Mouse (Mus musculus): ENCODE data around the gene Lrrc17. TPM values are rescaled to one million over a fixed set of nuclear protein-coding genes. Genes with fewer than 3 reads are reported as not detected.

The Lrrc17 gene
- polyA plus RNA-seq, 1 experiment from 2014 or later: 4.6 TPM

- 92% methylated on average over 15 of the region's 15 CpGs for WGBS
- Histone ChIP-seq H3K4me1 (ENCODE audit: control insufficient read depth, insufficient read depth, low read length) (no peaks in the 10 kb centered on the region), H3K27me3 (ENCODE audit: control insufficient read depth, insufficient read depth, low read depth, low read length) (no peaks in the 10 kb centered on the region), H3K4me3 (ENCODE audit: low read depth, low read length) (no peak overlapping the region), H3K9ac (ENCODE audit: low read depth, low read length) (no peak overlapping the region), H3K9me3 (replicated peaks; ENCODE audit: control insufficient read depth, low read length, poor library complexity, severe bottlenecking) (0 out of 2 replicates have a peak, but pooled peaks cover 7% of the 10 kb centered on the region), H3K27ac (ENCODE audit: low read length) (no peak overlapping the region), H3K36me3 (ENCODE audit: control insufficient read depth, insufficient read depth, low read length) (no peaks in the 10 kb centered on the region), H3K4me2 (ENCODE audit: low read length) (no peak overlapping the region)
- no peak for ATAC-seq
Measured at GRCm38 (mm10) chr5:21528068-21528842, 15.1 kb upstream of the Lrrc17 start.

DNA sequence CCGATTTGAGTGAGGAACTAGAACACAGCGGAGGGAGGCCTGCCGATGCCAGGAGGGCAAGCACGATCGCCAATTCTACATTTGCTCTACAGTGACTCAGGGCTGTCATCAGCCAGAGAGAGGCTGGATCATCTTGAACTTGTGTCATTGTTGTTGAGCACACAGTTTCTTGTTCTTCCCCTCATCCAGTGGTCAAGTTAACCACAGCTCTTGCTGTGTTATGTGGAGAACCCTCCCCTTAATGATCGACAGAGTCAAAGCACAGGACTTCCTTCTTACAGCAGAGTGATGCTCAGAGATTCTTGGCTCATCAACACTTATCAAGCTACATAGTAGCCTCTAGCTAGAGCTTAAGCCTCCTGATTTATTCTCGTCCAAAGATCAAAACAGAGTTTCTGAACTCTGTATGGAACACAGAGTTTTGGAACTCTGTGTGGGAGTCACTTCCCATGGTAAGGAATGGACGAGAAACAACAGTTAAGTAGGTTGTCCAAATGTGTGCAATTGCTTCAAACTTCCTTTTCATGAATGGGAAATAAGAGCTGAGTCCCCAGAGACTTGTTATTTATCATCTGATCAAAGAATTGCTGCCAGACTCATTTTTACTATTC is 14.1 kb upstream of the Lrrc17 start:
- Histone ChIP-seq H3K27ac (ENCODE audit: low read length) (no peak overlapping the region), H3K4me3 (ENCODE audit: low read depth, low read length) (no peak overlapping the region), H3K4me1 (ENCODE audit: control insufficient read depth, insufficient read depth, low read length) (no peaks in the 10 kb centered on the region), H3K9ac (ENCODE audit: low read depth, low read length) (no peak overlapping the region), H3K27me3 (ENCODE audit: control insufficient read depth, insufficient read depth, low read depth, low read length) (no peaks in the 10 kb centered on the region), H3K36me3 (ENCODE audit: control insufficient read depth, insufficient read depth, low read length) (no peaks in the 10 kb centered on the region), H3K4me2 (ENCODE audit: low read length) (no peak overlapping the region), H3K9me3 (replicated peaks; ENCODE audit: control insufficient read depth, low read length, poor library complexity, severe bottlenecking) (0 out of 2 replicates have a peak, but pooled peaks cover 7% of the 10 kb centered on the region)
- ATAC-seq: no peak
- 91% methylated on average over 8 of the region's 8 CpGs for WGBS

GRCm38 (mm10) chr5:21532126-21532525 is 11.2 kb upstream of the Lrrc17 start:
- Histone ChIP-seq H3K9me3 (replicated peaks; ENCODE audit: control insufficient read depth, low read length, poor library complexity, severe bottlenecking) (0 out of 2 replicates have a peak, but pooled peaks cover 7% of the 10 kb centered on the region), H3K27ac (ENCODE audit: low read length) (no peak overlapping the region), H3K9ac (ENCODE audit: low read depth, low read length) (no peak overlapping the region), H3K36me3 (ENCODE audit: control insufficient read depth, insufficient read depth, low read length) (no peaks in the 10 kb centered on the region), H3K27me3 (ENCODE audit: control insufficient read depth, insufficient read depth, low read depth, low read length) (no peaks in the 10 kb centered on the region), H3K4me1 (ENCODE audit: control insufficient read depth, insufficient read depth, low read length) (no peaks in the 10 kb centered on the region), H3K4me2 (ENCODE audit: low read length) (no peak overlapping the region), H3K4me3 (ENCODE audit: low read depth, low read length) (no peak overlapping the region)
- ATAC-seq: no peak
- 92% methylated on average over 2 of the region's 2 CpGs for WGBS

DNA sequence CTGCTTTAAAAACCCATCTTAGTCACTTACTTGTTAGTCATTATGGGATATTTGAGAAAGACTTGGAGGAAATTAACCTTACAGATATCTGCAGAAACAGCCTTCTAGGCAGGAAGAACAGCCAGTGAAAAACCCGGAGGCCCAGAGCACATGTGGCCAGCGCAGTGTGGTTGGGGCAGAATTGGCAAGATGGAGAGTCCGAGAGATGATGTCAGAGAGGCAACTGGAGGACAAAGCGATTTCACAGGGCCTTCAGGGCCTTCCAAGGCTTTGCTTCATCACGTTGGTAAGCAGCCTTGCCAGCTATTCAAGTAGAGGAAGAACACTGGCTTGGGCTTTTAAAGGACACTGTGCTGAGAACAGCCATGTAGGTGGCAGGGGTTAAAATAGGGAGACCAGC is 10.4 kb upstream of the Lrrc17 start:
- ATAC-seq: no peak
- H3K9me3 ChIP-seq (replicated peaks; ENCODE audit: control insufficient read depth, low read length, poor library complexity, severe bottlenecking): 0 out of 2 replicates have a peak, but pooled peaks cover 7% of the 10 kb centered on the region
- H3K4me3 ChIP-seq (ENCODE audit: low read depth, low read length): no peak overlapping the region
- H3K4me2 ChIP-seq (ENCODE audit: low read length): no peak overlapping the region
- 92% methylated on average over 5 of the region's 5 CpGs for WGBS
- no peak overlapping the region for H3K9ac ChIP-seq (ENCODE audit: low read depth, low read length)
- H3K27ac ChIP-seq (ENCODE audit: low read length): no peak overlapping the region
- H3K36me3 ChIP-seq (ENCODE audit: control insufficient read depth, insufficient read depth, low read length): no peaks in the 10 kb centered on the region
- no peaks in the 10 kb centered on the region for H3K27me3 ChIP-seq (ENCODE audit: control insufficient read depth, insufficient read depth, low read depth, low read length)
- H3K4me1 ChIP-seq (ENCODE audit: control insufficient read depth, insufficient read depth, low read length): no peaks in the 10 kb centered on the region

DNA sequence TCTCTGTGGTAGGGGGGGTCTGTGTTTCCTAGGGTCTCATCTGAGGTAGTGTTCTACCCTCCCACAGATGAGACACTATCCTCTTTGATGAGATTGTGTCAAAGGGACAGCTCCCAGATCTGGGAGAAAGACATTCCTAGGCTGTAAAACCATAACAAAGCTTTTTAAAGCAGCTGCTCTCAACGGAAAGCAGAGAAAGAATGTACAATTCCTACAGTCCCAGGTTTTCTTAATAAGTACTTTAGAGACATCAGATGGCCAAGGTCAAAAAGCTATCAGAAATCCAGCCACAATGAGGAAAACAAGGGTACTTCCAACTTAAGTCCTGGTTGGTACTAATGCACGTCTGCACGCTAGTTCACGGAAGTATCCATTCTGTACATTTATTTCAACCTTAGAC is 1.1 kb upstream of the Lrrc17 start:
- Histone ChIP-seq H3K4me2 (ENCODE audit: low read length) (no peak overlapping the region), H3K36me3 (ENCODE audit: control insufficient read depth, insufficient read depth, low read length) (no peaks in the 10 kb centered on the region), H3K9me3 (replicated peaks; ENCODE audit: control insufficient read depth, low read length, poor library complexity, severe bottlenecking) (no peaks in the 10 kb centered on the region), H3K27me3 (ENCODE audit: control insufficient read depth, insufficient read depth, low read depth, low read length) (no peaks in the 10 kb centered on the region), H3K27ac (ENCODE audit: low read length) (no peak overlapping the region), H3K4me3 (ENCODE audit: low read depth, low read length) (no peak overlapping the region), H3K9ac (ENCODE audit: low read depth, low read length) (no peak overlapping the region), H3K4me1 (ENCODE audit: control insufficient read depth, insufficient read depth, low read length) (no peaks in the 10 kb centered on the region)
- ATAC-seq: no peak
- 77% methylated on average over 4 of the region's 4 CpGs for WGBS

GRCm38 (mm10) chr5:21544821-21545220 is 1.5 kb downstream of the Lrrc17 start:
- H3K9ac ChIP-seq (ENCODE audit: low read depth, low read length): no peak overlapping the region
- WGBS: 83% methylated on average over 3 of the region's 3 CpGs

DNA sequence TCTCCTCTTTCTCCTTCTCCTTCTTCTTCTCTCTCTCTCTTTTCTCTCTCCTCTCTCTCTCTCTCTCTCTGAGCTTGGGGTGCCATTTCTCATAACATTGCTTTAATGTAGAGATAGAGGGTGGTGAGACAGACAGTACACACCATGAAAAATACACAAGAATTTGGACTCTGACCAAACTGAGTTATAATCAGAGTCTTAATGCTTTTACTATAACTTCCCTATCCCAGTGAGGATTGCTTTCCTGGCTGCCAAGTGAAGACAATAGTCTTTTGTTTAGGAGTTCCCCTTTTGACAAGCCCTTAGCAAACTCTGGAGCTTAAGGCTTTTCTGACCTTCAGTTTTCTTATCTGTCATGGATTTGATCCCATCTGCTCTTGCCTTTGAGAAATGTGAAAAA is 1.9 kb downstream of the Lrrc17 start:
- no peaks in the 10 kb centered on the region for H3K4me1 ChIP-seq (ENCODE audit: control insufficient read depth, insufficient read depth, low read length)
- no peak overlapping the region for H3K4me2 ChIP-seq (ENCODE audit: low read length)
- no peaks in the 10 kb centered on the region for H3K27me3 ChIP-seq (ENCODE audit: control insufficient read depth, insufficient read depth, low read depth, low read length)
- no peaks in the 10 kb centered on the region for H3K9me3 ChIP-seq (replicated peaks; ENCODE audit: control insufficient read depth, low read length, poor library complexity, severe bottlenecking)
- no peak overlapping the region for H3K27ac ChIP-seq (ENCODE audit: low read length)
- no peaks in the 10 kb centered on the region for H3K36me3 ChIP-seq (ENCODE audit: control insufficient read depth, insufficient read depth, low read length)
- ATAC-seq: no peak
- H3K4me3 ChIP-seq (ENCODE audit: low read depth, low read length): no peak overlapping the region
- H3K9ac ChIP-seq (ENCODE audit: low read depth, low read length): no peak overlapping the region

More at GRCm38 (mm10) chr5:21544821-21545220, 1.5 kb downstream of the Lrrc17 start:
- ATAC-seq: no peak
- H3K9me3 ChIP-seq (replicated peaks; ENCODE audit: control insufficient read depth, low read length, poor library complexity, severe bottlenecking): no peaks in the 10 kb centered on the region
- no peak overlapping the region for H3K4me2 ChIP-seq (ENCODE audit: low read length)
- no peaks in the 10 kb centered on the region for H3K4me1 ChIP-seq (ENCODE audit: control insufficient read depth, insufficient read depth, low read length)
- H3K4me3 ChIP-seq (ENCODE audit: low read depth, low read length): no peak overlapping the region
- no peak overlapping the region for H3K27ac ChIP-seq (ENCODE audit: low read length)
- H3K27me3 ChIP-seq (ENCODE audit: control insufficient read depth, insufficient read depth, low read depth, low read length): no peaks in the 10 kb centered on the region
- no peaks in the 10 kb centered on the region for H3K36me3 ChIP-seq (ENCODE audit: control insufficient read depth, insufficient read depth, low read length)

- ATAC-seq: no peak
- H3K27me3 ChIP-seq (ENCODE audit: control insufficient read depth, insufficient read depth, low read depth, low read length): no peaks in the 10 kb centered on the region
- WGBS: 71% methylated on average over 4 of the region's 4 CpGs
- no peaks in the 10 kb centered on the region for H3K36me3 ChIP-seq (ENCODE audit: control insufficient read depth, insufficient read depth, low read length)
- H3K9me3 ChIP-seq (replicated peaks; ENCODE audit: control insufficient read depth, low read length, poor library complexity, severe bottlenecking): no peaks in the 10 kb centered on the region
- H3K4me1 ChIP-seq (ENCODE audit: control insufficient read depth, insufficient read depth, low read length): no peaks in the 10 kb centered on the region
- H3K9ac ChIP-seq (ENCODE audit: low read depth, low read length): no peak overlapping the region
- no peak overlapping the region for H3K4me2 ChIP-seq (ENCODE audit: low read length)
- no peak overlapping the region for H3K4me3 ChIP-seq (ENCODE audit: low read depth, low read length)
- no peak overlapping the region for H3K27ac ChIP-seq (ENCODE audit: low read length)
Measured at GRCm38 (mm10) chr5:21545786-21546185, 2.4 kb downstream of the Lrrc17 start.

DNA sequence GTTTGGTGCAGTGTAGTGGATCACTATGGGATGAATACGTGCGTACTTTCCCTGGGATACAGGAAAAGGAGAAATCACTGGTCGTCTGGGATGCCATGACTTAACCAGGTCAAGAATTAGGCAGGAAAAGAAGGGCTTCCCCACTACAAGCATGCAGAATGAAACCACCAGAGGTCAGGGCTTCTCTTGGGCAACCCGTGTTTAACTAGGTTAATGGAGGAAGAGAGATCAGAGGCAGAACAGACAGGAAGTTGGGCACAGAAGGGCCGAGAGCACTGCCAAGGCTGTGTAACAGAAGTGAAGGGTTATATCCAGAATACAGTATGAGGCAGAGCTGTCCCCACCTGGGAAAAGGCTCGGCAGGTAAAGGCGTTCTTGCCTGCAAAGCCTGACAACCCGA is 3.6 kb downstream of the Lrrc17 start:
- H3K9me3 ChIP-seq (replicated peaks; ENCODE audit: control insufficient read depth, low read length, poor library complexity, severe bottlenecking): no peaks in the 10 kb centered on the region
- no peak overlapping the region for H3K9ac ChIP-seq (ENCODE audit: low read depth, low read length)
- H3K4me2 ChIP-seq (ENCODE audit: low read length): no peak overlapping the region
- no peak overlapping the region for H3K27ac ChIP-seq (ENCODE audit: low read length)
- no peak for ATAC-seq
- H3K27me3 ChIP-seq (ENCODE audit: control insufficient read depth, insufficient read depth, low read depth, low read length): no peaks in the 10 kb centered on the region
- WGBS: 84% methylated on average over 8 of the region's 8 CpGs
- no peaks in the 10 kb centered on the region for H3K36me3 ChIP-seq (ENCODE audit: control insufficient read depth, insufficient read depth, low read length)
- no peak overlapping the region for H3K4me3 ChIP-seq (ENCODE audit: low read depth, low read length)
- no peaks in the 10 kb centered on the region for H3K4me1 ChIP-seq (ENCODE audit: control insufficient read depth, insufficient read depth, low read length)

Data from midbrain, embryonic 16.5 days (tissue).